Mouse (Mus musculus) kidney, embryonic 15.5 days (tissue): ENCODE data around the gene Gm20479. TPM values are rescaled to one million over a fixed set of nuclear protein-coding genes. Genes with fewer than 3 reads are reported as not detected.

ENCODE experiments used
- ATAC-seq: fragments of 200-750 bp; cut with Nextera tagmentation; replicated peaks from 2 replicates; pipeline ENCODE4 v1.8.0; 2017; ENCODE audit warnings: moderate TSS enrichment; ENCODE audit not compliant: low FRiP score
- H3K27ac ChIP-seq: fragments of 300-500 bp; sonication (generic); 2 replicates; pipeline ENCODE4 v1.5.1; 2015; ENCODE audit warnings: mild to moderate bottlenecking, inconsistent platforms
- H3K27me3 ChIP-seq: fragments of 300-500 bp; sonication (generic); 2 replicates; pipeline ENCODE4 v1.6.1; 2015; ENCODE audit warnings: inconsistent platforms
- H3K36me3 ChIP-seq: fragments of 300-500 bp; sonication (generic); 2 replicates; pipeline ENCODE4 v1.6.1; 2015; ENCODE audit warnings: inconsistent platforms
- H3K4me1 ChIP-seq: fragments of 300-500 bp; sonication (generic); 2 replicates; pipeline ENCODE4 v1.6.1; 2015; ENCODE audit warnings: inconsistent platforms
- H3K4me2 ChIP-seq: fragments of 300-500 bp; sonication (generic); 2 replicates; pipeline ENCODE4 v1.6.1; 2015; ENCODE audit warnings: moderate library complexity, mild to moderate bottlenecking, inconsistent platforms
- H3K4me3 ChIP-seq: fragments of 300-500 bp; sonication (generic); replicated peaks from 2 replicates; pipeline ENCODE4 v1.5.1; 2015; ENCODE audit warnings: mild to moderate bottlenecking, inconsistent platforms
- H3K9ac ChIP-seq: fragments of 300-500 bp; sonication (generic); 2 replicates; pipeline ENCODE4 v1.6.1; 2015; ENCODE audit warnings: mild to moderate bottlenecking, inconsistent platforms
- H3K9me3 ChIP-seq: fragments of 300-500 bp; sonication (generic); replicated peaks from 2 replicates; pipeline ENCODE4 v1.6.1; 2016; ENCODE audit warnings: inconsistent platforms
- WGBS: fragments of 180-500 bp; shearing (Covaris S2); methylation state at CpG from one replicate; pipeline ENCODE4 v1.1.7; 2015; ENCODE audit warnings: mixed read lengths; 5-methylcytosine and 5-hydroxymethylcytosine counted together
- polyA plus RNA-seq: library from polyadenylated mRNA; unstranded; fragments of >200 nt; fragmentation: Nextera tagmentation; extraction: Ambion mirVana; gene quantifications from 2 replicates; pipeline ENCODE4 v1.2.1, GENCODE M21; 2015

The Gm20479 gene
- polyA plus RNA-seq, 1 experiment from 2014 or later, result 1.9 TPM

DNA sequence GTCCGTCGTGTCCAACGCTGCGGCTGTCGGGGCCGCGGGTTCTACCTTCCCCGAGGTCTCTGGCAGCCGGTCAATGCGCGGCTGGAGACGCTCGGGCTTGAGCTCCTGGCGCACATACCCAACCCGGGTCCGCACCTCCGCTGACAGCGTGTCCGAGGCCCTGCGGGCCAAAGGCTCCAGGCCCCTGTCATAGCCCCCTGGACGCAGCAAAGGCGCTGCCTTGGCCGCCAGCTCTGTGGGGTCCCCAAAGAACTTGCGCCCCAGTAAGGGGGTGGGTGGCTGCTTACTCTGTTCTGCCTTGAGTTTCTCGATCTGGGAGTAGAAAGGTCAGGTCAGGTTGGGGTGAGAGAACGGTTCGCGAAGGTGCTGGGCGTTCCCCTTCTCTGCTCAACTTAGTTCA is 7.2 kb upstream of the Gm20479 start:
- peaks cover 72% of the 10 kb centered on the region for H3K27me3 ChIP-seq
- peaks cover 23% of the 10 kb centered on the region for H3K4me1 ChIP-seq
- H3K4me2 ChIP-seq, result peak overlapping the region; percentile 35
- no peaks in the 10 kb centered on the region for H3K9me3 ChIP-seq
- no peak for ATAC-seq
- H3K36me3 ChIP-seq, result no peaks in the 10 kb centered on the region
- 5% methylated on average over 29 of the region's 29 CpGs for WGBS
- H3K9ac ChIP-seq, result no peak overlapping the region
- H3K27ac ChIP-seq, result no peak overlapping the region
- peak overlapping the region; percentile 20 for H3K4me3 ChIP-seq

- no peaks in the 10 kb centered on the region for H3K9me3 ChIP-seq
- no peaks in the 10 kb centered on the region for H3K36me3 ChIP-seq
- peak overlapping the region; percentile 91 for H3K4me2 ChIP-seq
- peak overlapping the region; percentile 61 for H3K9ac ChIP-seq
- peaks cover 51% of the 10 kb centered on the region for H3K27me3 ChIP-seq
- WGBS, result under 1% methylated on average over 52 of the region's 52 CpGs
- peaks cover 32% of the 10 kb centered on the region for H3K4me1 ChIP-seq
- no peak overlapping the region for H3K27ac ChIP-seq
- peak; percentile 95 for ATAC-seq
- peak overlapping the region; percentile 53 for H3K4me3 ChIP-seq
Measured at GRCm38 (mm10) chr7:27361283-27361946, 4.2 kb upstream of the Gm20479 start.

DNA sequence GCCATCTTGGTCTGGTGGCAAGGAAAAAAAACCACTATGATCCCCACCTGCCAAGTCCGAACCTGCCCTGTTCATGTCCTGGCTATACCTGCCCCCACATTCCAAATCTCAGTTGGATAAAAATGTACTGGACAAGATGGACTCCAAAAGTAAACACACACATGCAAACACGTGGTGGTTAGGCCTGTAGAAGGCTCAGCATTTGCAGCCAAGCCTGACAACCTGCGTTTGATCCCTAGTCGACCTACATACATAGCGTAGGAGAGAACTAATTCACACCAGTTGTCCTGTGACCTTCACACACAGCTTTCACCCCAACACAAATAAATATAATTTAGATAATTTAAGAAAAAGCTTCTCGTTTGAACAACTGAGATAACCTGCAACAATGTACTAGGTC is 3.5 kb upstream of the Gm20479 start:
- Histone ChIP-seq H3K27ac (no peak overlapping the region), H3K27me3 (peaks cover 46% of the 10 kb centered on the region), H3K9me3 (no peaks in the 10 kb centered on the region), H3K4me3 (peak overlapping the region; percentile 53), H3K36me3 (no peaks in the 10 kb centered on the region), H3K4me2 (peak overlapping the region; percentile 91), H3K9ac (no peak overlapping the region), H3K4me1 (peaks cover 37% of the 10 kb centered on the region)
- 48% methylated on average over 6 of the region's 6 CpGs for WGBS
- no peak for ATAC-seq

- H3K9me3 ChIP-seq, result no peaks in the 10 kb centered on the region
- H3K9ac ChIP-seq, result no peak overlapping the region
- peaks cover 43% of the 10 kb centered on the region for H3K4me1 ChIP-seq
- no peak overlapping the region for H3K27ac ChIP-seq
- H3K27me3 ChIP-seq, result peaks cover 36% of the 10 kb centered on the region
- WGBS, result 84% methylated on average over 9 of the region's 9 CpGs
- no peak overlapping the region for H3K4me3 ChIP-seq
- H3K4me2 ChIP-seq, result no peak overlapping the region
- no peaks in the 10 kb centered on the region for H3K36me3 ChIP-seq
- no peak for ATAC-seq
Measured at GRCm38 (mm10) chr7:27359706-27360358, 2.6 kb upstream of the Gm20479 start.

- ATAC-seq, result no peak
- no peak overlapping the region for H3K4me3 ChIP-seq
- 65% methylated on average over 2 of the region's 2 CpGs for WGBS
- no peaks in the 10 kb centered on the region for H3K9me3 ChIP-seq
- no peak overlapping the region for H3K9ac ChIP-seq
- peaks cover 44% of the 10 kb centered on the region for H3K4me1 ChIP-seq
- no peaks in the 10 kb centered on the region for H3K36me3 ChIP-seq
- H3K4me2 ChIP-seq, result no peak overlapping the region
- H3K27ac ChIP-seq, result no peak overlapping the region
- H3K27me3 ChIP-seq, result peaks cover 30% of the 10 kb centered on the region
Measured at GRCm38 (mm10) chr7:27359162-27359561, 1.9 kb upstream of the Gm20479 start.

DNA sequence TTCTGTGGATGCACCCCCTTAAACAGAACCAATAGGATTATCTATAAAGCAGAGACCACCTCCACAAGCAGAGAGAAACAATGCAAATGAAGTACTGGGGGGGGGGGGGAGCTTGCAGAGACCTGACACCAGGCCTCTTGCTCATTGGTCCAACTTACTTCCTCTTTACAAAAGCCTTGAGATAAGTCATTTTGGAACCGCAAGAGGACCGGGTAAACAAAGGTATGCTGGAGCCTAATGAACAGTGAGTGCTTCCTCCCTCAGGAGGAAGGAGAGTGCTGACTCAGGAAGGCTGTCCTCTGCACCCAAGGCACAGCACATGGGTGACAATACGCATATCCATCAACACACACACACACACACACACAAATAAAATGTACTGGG is 368 bp upstream of the Gm20479 start:
- Histone ChIP-seq H3K9ac (peak overlapping the region; percentile 59; the same call in 1 of the 2 replicates), H3K27me3 (peaks cover 15% of the 10 kb centered on the region), H3K27ac (peak overlapping the region; percentile 92), H3K9me3 (no peaks in the 10 kb centered on the region), H3K4me2 (peak overlapping the region; percentile 80), H3K4me3 (peak overlapping the region; percentile 79), H3K4me1 (peaks cover 40% of the 10 kb centered on the region), H3K36me3 (peaks cover 12% of the 10 kb centered on the region)
- 25% methylated on average over 3 of the region's 3 CpGs for WGBS
- ATAC-seq, result no peak

DNA sequence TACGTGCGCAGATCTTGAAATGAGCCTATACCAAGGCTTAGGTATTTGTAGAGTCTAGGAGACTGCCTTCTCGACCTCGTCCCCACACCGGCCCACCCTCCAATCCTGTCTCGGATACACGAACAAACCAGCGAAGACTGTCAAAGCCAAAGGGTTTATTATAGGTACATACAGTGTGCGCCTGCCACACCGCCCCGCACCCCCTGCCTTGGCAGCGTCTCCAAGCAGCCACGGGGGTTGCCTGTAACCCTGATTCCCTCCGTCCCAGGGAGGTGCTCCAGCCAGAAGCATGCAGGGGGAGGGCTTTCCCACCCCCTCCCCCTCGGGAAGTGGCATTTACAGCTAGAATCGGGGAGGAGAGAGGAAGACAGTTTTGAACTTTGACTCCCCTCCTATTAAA is 971 bp downstream of the Gm20479 start:
- peak overlapping the region; percentile 80 for H3K4me2 ChIP-seq
- peak overlapping the region; percentile 92 for H3K27ac ChIP-seq
- peaks cover 10% of the 10 kb centered on the region; the same call in 1 of the 2 replicates for H3K27me3 ChIP-seq
- no peaks in the 10 kb centered on the region for H3K9me3 ChIP-seq
- ATAC-seq, result peak; percentile 22
- H3K36me3 ChIP-seq, result peaks cover 23% of the 10 kb centered on the region
- 3% methylated on average over 16 of the region's 16 CpGs for WGBS
- peaks cover 38% of the 10 kb centered on the region for H3K4me1 ChIP-seq
- H3K4me3 ChIP-seq, result peak overlapping the region; percentile 79
- H3K9ac ChIP-seq, result peak overlapping the region; percentile 59

GRCm38 (mm10) chr7:27355745-27356240 is 1.4 kb downstream of the Gm20479 start, which contains the start of gene Shkbp1:
Gene Shkbp1, minus strand, starts transcription at chr7:27356019.
- peaks cover 25% of the 10 kb centered on the region for H3K36me3 ChIP-seq
- H3K4me1 ChIP-seq, result peaks cover 35% of the 10 kb centered on the region
- peak within 1 kb of the TSS; percentile 80 for H3K4me2 ChIP-seq
- H3K9me3 ChIP-seq, result no peaks in the 10 kb centered on the region
- ATAC-seq, result peak; percentile 92
- H3K27ac ChIP-seq, result peak within 1 kb of the TSS; percentile 92
- H3K4me3 ChIP-seq, result peak within 1 kb of the TSS; percentile 79
- WGBS, result under 1% methylated on average over 34 of the region's 34 CpGs
- peak within 1 kb of the TSS; percentile 59 for H3K9ac ChIP-seq
- peaks cover 10% of the 10 kb centered on the region; the same call in 1 of the 2 replicates for H3K27me3 ChIP-seq

- H3K27ac ChIP-seq, result peak overlapping the region; percentile 59; the same call in 1 of the 2 replicates
- H3K27me3 ChIP-seq, result peaks cover 10% of the 10 kb centered on the region; the same call in 1 of the 2 replicates
- H3K9ac ChIP-seq, result peak overlapping the region; percentile 59
- H3K9me3 ChIP-seq, result no peaks in the 10 kb centered on the region
- peaks cover 30% of the 10 kb centered on the region for H3K36me3 ChIP-seq
- no peak for ATAC-seq
- 8% methylated on average over 14 of the region's 14 CpGs for WGBS
- H3K4me1 ChIP-seq, result peaks cover 35% of the 10 kb centered on the region
- H3K4me3 ChIP-seq, result peak overlapping the region; percentile 79
- peak overlapping the region; percentile 80 for H3K4me2 ChIP-seq
Measured at GRCm38 (mm10) chr7:27355261-27355660, 2.0 kb downstream of the Gm20479 start.

DNA sequence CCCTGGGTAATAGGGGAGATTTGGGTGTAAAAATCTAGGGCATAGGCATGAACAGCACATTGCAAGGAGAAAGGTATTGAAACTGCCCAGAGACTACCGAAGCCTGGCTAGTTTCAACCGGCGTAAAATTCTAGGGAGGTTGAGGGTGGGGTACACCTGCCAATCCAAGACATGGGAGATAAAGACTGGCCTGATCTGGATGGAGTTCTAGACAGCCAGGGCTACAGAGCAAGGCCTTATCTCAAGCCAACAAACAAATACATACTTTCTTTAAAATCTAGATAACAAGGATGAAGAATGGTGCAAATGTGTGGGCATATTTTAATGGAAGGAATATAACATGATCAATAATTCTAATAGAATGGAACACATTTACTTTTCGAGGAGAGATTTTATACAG is 2.4 kb downstream of the Gm20479 start:
- Histone ChIP-seq H3K36me3 (peaks cover 33% of the 10 kb centered on the region), H3K4me3 (peak overlapping the region; percentile 79), H3K27me3 (peaks cover 10% of the 10 kb centered on the region; the same call in 1 of the 2 replicates), H3K27ac (no peak overlapping the region), H3K4me1 (peaks cover 35% of the 10 kb centered on the region), H3K4me2 (peak overlapping the region; percentile 80), H3K9me3 (no peaks in the 10 kb centered on the region), H3K9ac (0 out of 2 replicates have a peak overlapping the region, but pooled peaks have one; percentile 59)
- ATAC-seq, result no peak
- 42% methylated on average over 4 of the region's 4 CpGs for WGBS

DNA sequence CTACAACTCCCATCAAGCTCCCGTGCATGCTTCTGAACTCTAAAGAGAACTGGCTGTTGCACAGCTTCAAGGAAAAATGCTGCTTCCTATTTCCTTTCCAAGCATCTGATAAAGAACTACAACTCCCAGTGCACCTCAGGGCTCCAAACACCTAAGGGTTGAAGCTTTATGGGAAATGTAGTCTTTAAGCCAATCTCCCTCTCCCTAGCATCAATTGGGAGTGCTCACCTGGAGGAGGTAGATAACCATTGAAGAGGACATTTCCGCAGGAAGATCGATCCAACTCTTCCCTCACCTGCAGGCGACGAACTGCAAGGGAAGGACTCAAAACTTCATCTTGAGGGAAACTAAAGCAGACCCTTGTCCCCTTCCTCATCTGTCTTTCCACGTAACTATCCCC is 3.1 kb downstream of the Gm20479 start:
- WGBS, result 20% methylated on average over 6 of the region's 6 CpGs
- peak overlapping the region; percentile 79 for H3K4me3 ChIP-seq

GRCm38 (mm10) chr7:27345444-27345843 is 11.8 kb downstream of the Gm20479 start:
- H3K27ac ChIP-seq, result no peak overlapping the region
- no peak overlapping the region for H3K4me2 ChIP-seq
- H3K4me3 ChIP-seq, result no peak overlapping the region
- peaks cover 70% of the 10 kb centered on the region for H3K36me3 ChIP-seq
- H3K4me1 ChIP-seq, result peaks cover 8% of the 10 kb centered on the region
- ATAC-seq, result peak; percentile 26
- 25% methylated on average over 6 of the region's 6 CpGs for WGBS
- H3K9ac ChIP-seq, result no peak overlapping the region
- no peaks in the 10 kb centered on the region for H3K9me3 ChIP-seq
- no peaks in the 10 kb centered on the region for H3K27me3 ChIP-seq

More for the DNA sequence above, 3.1 kb downstream of the Gm20479 start:
- H3K27me3 ChIP-seq, result peaks cover 10% of the 10 kb centered on the region; the same call in 1 of the 2 replicates
- no peak overlapping the region for H3K9ac ChIP-seq
- H3K4me2 ChIP-seq, result peak overlapping the region; percentile 80
- H3K27ac ChIP-seq, result no peak overlapping the region
- ATAC-seq, result no peak; the same call in 1 of the 2 replicates
- H3K36me3 ChIP-seq, result peaks cover 37% of the 10 kb centered on the region
- peaks cover 35% of the 10 kb centered on the region for H3K4me1 ChIP-seq
- H3K9me3 ChIP-seq, result no peaks in the 10 kb centered on the region
